Mouse (Mus musculus) hindbrain, embryonic 14.5 days (tissue): ENCODE data around the gene Adamts13. TPM values are rescaled to one million over a fixed set of nuclear protein-coding genes. Genes with fewer than 3 reads are reported as not detected.
A peak's percentile ranks its signal among the peaks of the same experiment; 100 is the strongest.

Source experiments
- ATAC-seq: fragments of 200-750 bp; cut with Nextera tagmentation; 2 replicates; pipeline ENCODE4 v1.8.0; 2017; ENCODE audit warnings: moderate number of reproducible peaks, mild to moderate bottlenecking, moderate TSS enrichment, moderate library complexity; ENCODE audit not compliant: low FRiP score
- DNase-seq: peaks from one replicate; pipeline ENCODE4 v3.0.0-alpha.2; 2015; ENCODE audit warnings: low spot score
- H3K27ac ChIP-seq: fragments of 300-500 bp; sonication (generic); 2 replicates; pipeline ENCODE4 v1.5.1; 2014; ENCODE audit warnings: mild to moderate bottlenecking, moderate library complexity
- H3K27me3 ChIP-seq: fragments of 300-500 bp; sonication (generic); 2 replicates; pipeline ENCODE4 v1.6.1; 2014; ENCODE audit warnings: mild to moderate bottlenecking, low read length, mixed read lengths; ENCODE audit not compliant: control insufficient read depth, insufficient read depth
- H3K36me3 ChIP-seq: fragments of 300-500 bp; sonication (generic); replicated peaks from 2 replicates; pipeline ENCODE4 v1.6.1; 2014; ENCODE audit not compliant: control insufficient read depth, insufficient read depth
- H3K4me1 ChIP-seq: fragments of 300-500 bp; sonication (generic); replicated peaks from 2 replicates; pipeline ENCODE4 v1.6.1; 2014; ENCODE audit warnings: antibody characterized with exemption, low read length, mixed read lengths; ENCODE audit not compliant: control insufficient read depth, insufficient read depth
- H3K4me2 ChIP-seq: fragments of 300-500 bp; sonication (generic); replicated peaks from 2 replicates; pipeline ENCODE4 v1.6.1; 2014; ENCODE audit warnings: mild to moderate bottlenecking, moderate library complexity
- H3K4me3 ChIP-seq: fragments of 300-500 bp; sonication (generic); replicated peaks from 2 replicates; pipeline ENCODE4 v1.5.1; 2014; ENCODE audit warnings: mild to moderate bottlenecking, low read length
- H3K9ac ChIP-seq: fragments of 300-500 bp; sonication (generic); 2 replicates; pipeline ENCODE4 v1.6.1; 2014
- H3K9me3 ChIP-seq: fragments of 300-500 bp; sonication (generic); 2 replicates; pipeline ENCODE4 v1.6.1; 2016; ENCODE audit warnings: low read length; ENCODE audit not compliant: control insufficient read depth
- WGBS: fragments of 180-500 bp; shearing (Covaris S2); extraction: QIAGEN DNeasy Blood & Tissue Kit; methylation state at CpG from one replicate; pipeline ENCODE4 v1.1.7; 2014; 5-methylcytosine and 5-hydroxymethylcytosine counted together
- polyA plus RNA-seq: library from polyadenylated mRNA; unstranded; fragments of >200 nt; fragmentation: Nextera tagmentation; extraction: Ambion mirVana; gene quantifications from 2 replicates; pipeline ENCODE4 v1.2.1, GENCODE M21; 2014

Adamts13 gene
- polyA plus RNA-seq, 1 experiment from 2014 or later: 0.11 TPM

DNA sequence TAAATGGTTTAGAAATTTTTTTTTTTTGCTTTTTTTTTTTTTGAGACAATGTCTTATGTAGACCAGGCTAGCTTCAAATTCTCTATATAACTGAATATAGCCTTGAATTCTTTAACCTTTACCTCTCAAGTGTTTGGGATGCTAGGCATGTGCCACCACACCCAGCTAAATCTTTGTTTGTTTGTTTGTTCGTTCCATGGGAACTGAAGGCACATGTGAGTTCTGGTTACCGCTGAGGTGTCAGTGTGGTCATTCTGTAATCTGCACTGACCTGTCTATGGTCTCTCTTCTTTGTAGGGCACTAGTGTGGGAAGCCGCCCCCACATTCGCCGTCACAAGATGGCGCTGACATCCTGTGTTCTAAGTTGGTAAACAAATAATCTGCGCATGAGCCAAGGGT lies 24.8 kb downstream of the Adamts13 start:
- Histone ChIP-seq H3K9me3 (no peaks in the 10 kb centered on the region), H3K27ac (no peak overlapping the region), H3K9ac (no peak overlapping the region), H3K4me1 (no peaks in the 10 kb centered on the region), H3K4me2 (no peak overlapping the region), H3K27me3 (no peaks in the 10 kb centered on the region), H3K36me3 (no peaks in the 10 kb centered on the region), H3K4me3 (no peak overlapping the region)
- DNase-seq (no peak), ATAC-seq (no peak)
- WGBS: 92% methylated on average over 6 of the region's 7 CpGs

DNA sequence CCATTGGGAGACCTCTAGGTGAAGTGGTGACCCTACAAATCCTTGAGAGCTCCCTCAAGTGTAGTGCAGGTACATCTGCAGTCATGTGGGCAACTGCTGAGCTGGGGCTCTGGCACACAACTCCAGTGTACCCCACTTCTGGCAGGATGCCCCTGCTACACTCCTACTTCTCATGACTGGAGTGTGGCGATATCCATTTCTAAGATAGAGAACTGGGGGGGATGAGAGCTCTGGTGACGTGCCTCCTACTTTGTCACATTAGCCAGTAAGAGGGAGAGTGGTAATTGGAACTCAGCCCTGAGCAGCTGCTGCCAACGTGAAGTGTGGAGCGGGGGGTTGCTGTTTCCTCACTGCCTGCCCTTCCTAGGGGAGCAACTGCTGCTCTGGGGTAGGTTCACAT lies 33.0 kb downstream of the Adamts13 start:
- H3K27ac ChIP-seq: no peak overlapping the region
- no peak overlapping the region for H3K4me3 ChIP-seq
- H3K36me3 ChIP-seq: no peaks in the 10 kb centered on the region
- no peaks in the 10 kb centered on the region for H3K27me3 ChIP-seq
- no peak overlapping the region for H3K4me2 ChIP-seq
- WGBS: 68% methylated on average over 4 of the region's 4 CpGs
- no peaks in the 10 kb centered on the region for H3K9me3 ChIP-seq
- ATAC-seq (no peak), DNase-seq (no peak)
- peaks cover 17% of the 10 kb centered on the region for H3K4me1 ChIP-seq
- no peak overlapping the region for H3K9ac ChIP-seq

DNA sequence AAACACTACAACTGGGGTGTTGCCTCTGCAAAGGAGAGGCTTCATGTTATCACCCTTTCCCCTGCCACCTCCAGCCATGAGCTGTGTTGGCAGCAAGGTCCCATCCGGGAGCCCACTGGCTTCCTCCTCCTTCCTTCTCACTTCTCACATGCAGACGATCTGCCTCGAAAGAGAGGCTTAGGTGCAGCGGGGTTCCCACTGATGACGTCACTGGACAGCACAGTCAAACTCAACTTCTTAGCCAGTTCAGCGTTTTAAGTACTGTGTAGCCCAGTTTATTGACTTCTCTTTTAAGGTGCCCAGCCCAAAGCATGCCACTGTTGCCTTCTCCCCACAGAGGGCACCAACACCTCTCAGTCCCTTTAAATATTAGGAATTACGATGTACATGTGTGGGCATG lies 34.5 kb downstream of the Adamts13 start:
- ATAC-seq (no peak), DNase-seq (no peak)
- WGBS: 82% methylated on average over 7 of the region's 7 CpGs
- Histone ChIP-seq H3K36me3 (no peaks in the 10 kb centered on the region), H3K4me1 (peaks cover 20% of the 10 kb centered on the region), H3K4me2 (no peak overlapping the region), H3K9ac (no peak overlapping the region), H3K27me3 (no peaks in the 10 kb centered on the region), H3K9me3 (no peaks in the 10 kb centered on the region), H3K27ac (no peak overlapping the region), H3K4me3 (no peak overlapping the region)

DNA sequence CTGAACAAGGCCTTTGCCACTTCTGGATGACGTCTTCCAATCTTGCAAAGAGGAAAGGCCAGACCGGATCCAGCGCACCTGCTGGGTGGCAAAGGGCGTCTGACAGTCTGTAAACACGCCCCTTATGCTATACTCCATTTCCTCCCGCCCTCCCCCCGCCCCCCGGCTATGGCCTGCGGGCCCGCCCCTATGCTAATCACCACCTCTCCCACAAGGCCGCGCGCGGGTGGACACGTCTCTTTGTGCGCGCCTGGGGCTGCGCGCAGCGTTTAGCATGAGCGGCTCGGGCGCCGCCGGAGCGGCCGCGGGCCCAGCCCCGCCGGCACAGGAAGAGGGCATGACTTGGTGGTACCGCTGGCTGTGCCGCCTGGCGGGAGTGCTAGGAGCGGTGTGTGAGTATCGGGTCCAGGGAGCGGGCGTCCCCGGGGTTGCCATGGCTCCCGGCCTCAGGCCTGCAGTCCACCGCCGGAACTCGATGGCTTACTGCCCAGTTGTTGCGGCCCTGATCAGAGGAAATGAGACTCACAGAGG lies 36.6 kb downstream of the Adamts13 start, which contains the start of gene Cacfd1:
Cacfd1 (plus strand) TSS at position 213 of the 531 bp plus-strand sequence.
- WGBS: under 1% methylated on average over 43 of the region's 43 CpGs
- H3K36me3 ChIP-seq: peaks cover 17% of the 10 kb centered on the region

DNA sequence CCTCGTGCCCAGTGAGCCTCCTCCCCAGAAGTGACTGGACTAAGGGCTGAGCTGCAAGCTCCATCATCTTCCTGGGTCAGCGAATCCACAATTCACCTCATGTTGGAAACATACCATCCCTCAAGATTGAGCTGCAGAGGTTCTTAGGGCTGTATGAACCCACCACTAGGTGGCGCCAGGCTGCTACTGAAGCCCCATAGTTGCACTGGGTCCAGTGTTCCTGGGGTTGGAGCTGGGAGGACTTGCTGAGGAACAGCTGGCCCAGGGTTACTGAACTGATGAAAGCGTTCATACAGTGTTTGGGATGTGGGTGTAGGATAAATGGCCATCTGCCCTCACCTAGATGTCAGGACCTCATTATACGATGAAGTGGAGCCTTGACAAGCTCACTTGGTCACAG lies 44.6 kb downstream of the Adamts13 start:
- Histone ChIP-seq H3K4me3 (no peak overlapping the region), H3K4me2 (no peak overlapping the region), H3K27ac (no peak overlapping the region), H3K27me3 (no peaks in the 10 kb centered on the region), H3K36me3 (peaks cover 69% of the 10 kb centered on the region), H3K9me3 (no peaks in the 10 kb centered on the region), H3K4me1 (no peaks in the 10 kb centered on the region), H3K9ac (no peak overlapping the region)
- 51% methylated on average over 5 of the region's 5 CpGs for WGBS
- DNase-seq (peak; percentile 70), ATAC-seq (peak; percentile 68)

More for the DNA sequence above, 36.6 kb downstream of the Adamts13 start, which contains the start of gene Cacfd1:
- peak within 1 kb of the TSS; percentile 76 for H3K27ac ChIP-seq
- no peaks in the 10 kb centered on the region for H3K27me3 ChIP-seq
- H3K9me3 ChIP-seq: no peaks in the 10 kb centered on the region
- peak; percentile 85 for DNase-seq
- peak within 1 kb of the TSS; percentile 69 for H3K4me3 ChIP-seq
- H3K4me2 ChIP-seq: peak within 1 kb of the TSS; percentile 84
- peak within 1 kb of the TSS; percentile 84 for H3K9ac ChIP-seq
- H3K4me1 ChIP-seq: peaks cover 20% of the 10 kb centered on the region
- ATAC-seq: peak; percentile 94

DNA sequence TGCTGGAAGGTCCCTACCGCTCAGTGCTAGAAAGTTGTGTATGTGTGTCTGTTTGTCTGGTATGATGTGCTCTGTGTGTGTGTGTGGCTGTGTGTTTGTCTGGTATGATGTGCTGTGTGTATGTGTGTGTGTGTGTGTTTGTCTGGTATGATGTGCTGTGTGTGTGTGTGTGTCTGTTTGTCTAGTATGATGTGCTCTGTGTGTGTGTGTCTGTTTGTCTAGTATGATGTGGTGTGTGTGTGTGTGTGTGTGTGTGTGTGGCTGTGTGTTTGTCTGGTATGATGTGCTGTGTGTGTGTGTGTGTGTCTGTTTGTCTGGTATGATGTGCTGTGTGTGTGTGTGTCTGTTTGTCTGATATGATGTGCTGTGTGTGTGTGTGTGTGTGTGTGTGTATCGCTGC lies 46.3 kb downstream of the Adamts13 start:
- H3K4me3 ChIP-seq: no peak overlapping the region
- H3K4me2 ChIP-seq: no peak overlapping the region
- no peak for ATAC-seq
- WGBS: 92% methylated on average over 2 of the region's 2 CpGs
- no peak overlapping the region for H3K27ac ChIP-seq
- no peaks in the 10 kb centered on the region for H3K27me3 ChIP-seq
- no peaks in the 10 kb centered on the region for H3K9me3 ChIP-seq
- DNase-seq: no peak
- H3K4me1 ChIP-seq: no peaks in the 10 kb centered on the region
- no peak overlapping the region for H3K9ac ChIP-seq
- peaks cover 55% of the 10 kb centered on the region for H3K36me3 ChIP-seq

DNA sequence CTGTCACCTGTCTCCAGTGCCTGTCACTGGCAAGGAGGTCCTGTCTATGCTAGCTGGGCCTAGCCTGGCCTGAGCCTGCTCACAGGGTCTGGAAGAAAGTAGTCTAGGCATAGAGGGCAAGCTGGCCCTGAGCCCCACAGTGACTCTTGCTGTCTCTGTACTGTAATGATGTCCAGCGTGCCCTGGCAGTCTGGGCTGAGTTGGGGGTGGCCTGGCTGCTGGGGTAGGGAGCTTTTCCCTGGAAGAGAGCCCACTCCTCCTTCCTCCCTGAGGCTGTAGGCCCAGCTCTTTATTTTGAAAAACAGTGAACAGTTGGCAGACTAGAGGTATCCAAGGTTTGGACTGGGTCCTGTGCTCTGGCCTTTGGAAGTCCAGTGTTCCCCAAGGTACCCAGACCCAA lies 47.9 kb downstream of the Adamts13 start:
- WGBS: 81% methylated on average over 1 of the region's 1 CpGs

DNA sequence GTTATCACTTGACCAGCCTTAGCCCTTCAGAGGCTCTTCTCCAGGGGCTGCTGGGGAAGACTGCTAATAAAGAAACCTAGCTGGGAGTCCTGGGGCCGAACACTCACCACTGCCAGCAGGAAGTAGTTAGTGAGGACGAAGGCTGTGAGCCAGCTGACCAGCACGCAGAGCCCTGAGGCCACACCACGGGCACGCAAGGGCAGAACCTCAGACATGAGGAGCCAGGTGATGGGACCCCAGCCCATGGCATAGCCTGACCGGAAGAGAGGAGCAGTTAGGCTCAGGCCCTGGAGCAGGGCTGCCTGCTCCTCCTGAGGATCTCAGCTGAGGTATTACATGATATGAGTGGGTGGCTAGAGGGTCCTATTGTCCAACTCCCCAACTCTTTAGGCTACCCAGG lies 49.4 kb downstream of the Adamts13 start:
- DNase-seq (no peak), ATAC-seq (no peak)

More for the DNA sequence above, 47.9 kb downstream of the Adamts13 start:
- Histone ChIP-seq H3K4me3 (no peak overlapping the region), H3K4me2 (no peak overlapping the region), H3K27me3 (no peaks in the 10 kb centered on the region), H3K9me3 (no peaks in the 10 kb centered on the region), H3K4me1 (no peaks in the 10 kb centered on the region), H3K9ac (no peak overlapping the region), H3K27ac (no peak overlapping the region), H3K36me3 (peaks cover 39% of the 10 kb centered on the region)
- ATAC-seq: no peak
- DNase-seq: no peak

DNA sequence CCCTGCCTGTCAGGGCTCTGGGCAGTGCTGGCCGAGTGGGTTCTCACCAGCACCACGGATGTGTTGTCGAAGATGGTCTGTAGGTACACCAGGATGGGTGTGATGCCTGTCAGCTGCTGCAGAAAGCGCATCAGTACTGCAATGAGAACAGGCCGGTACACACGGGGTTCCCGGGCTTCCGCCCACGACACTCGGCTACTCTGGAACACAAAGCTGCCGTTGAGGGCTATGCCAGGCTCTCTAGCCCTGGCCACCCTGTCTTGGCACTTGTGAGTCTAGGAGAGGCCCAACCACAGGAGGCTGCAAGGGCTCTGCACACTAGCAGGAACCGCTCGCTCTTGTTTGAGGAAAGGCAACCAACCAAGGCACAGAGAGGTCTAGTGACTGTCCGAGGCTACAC lies 50.9 kb downstream of the Adamts13 start:
- ATAC-seq (no peak), DNase-seq (no peak)
- Histone ChIP-seq H3K9me3 (no peaks in the 10 kb centered on the region), H3K36me3 (peaks cover 10% of the 10 kb centered on the region), H3K27ac (no peak overlapping the region), H3K4me2 (no peak overlapping the region), H3K4me3 (no peak overlapping the region), H3K9ac (no peak overlapping the region), H3K4me1 (peaks cover 13% of the 10 kb centered on the region; the same call in 1 of the 2 replicates), H3K27me3 (no peaks in the 10 kb centered on the region)
- 88% methylated on average over 14 of the region's 14 CpGs for WGBS

More for the DNA sequence above, 49.4 kb downstream of the Adamts13 start:
- Histone ChIP-seq H3K36me3 (peaks cover 25% of the 10 kb centered on the region), H3K9me3 (no peaks in the 10 kb centered on the region), H3K27ac (no peak overlapping the region), H3K9ac (no peak overlapping the region), H3K4me1 (peaks cover 9% of the 10 kb centered on the region; the same call in 1 of the 2 replicates), H3K4me3 (no peak overlapping the region), H3K27me3 (no peaks in the 10 kb centered on the region), H3K4me2 (no peak overlapping the region)
- WGBS: 79% methylated on average over 6 of the region's 6 CpGs

DNA sequence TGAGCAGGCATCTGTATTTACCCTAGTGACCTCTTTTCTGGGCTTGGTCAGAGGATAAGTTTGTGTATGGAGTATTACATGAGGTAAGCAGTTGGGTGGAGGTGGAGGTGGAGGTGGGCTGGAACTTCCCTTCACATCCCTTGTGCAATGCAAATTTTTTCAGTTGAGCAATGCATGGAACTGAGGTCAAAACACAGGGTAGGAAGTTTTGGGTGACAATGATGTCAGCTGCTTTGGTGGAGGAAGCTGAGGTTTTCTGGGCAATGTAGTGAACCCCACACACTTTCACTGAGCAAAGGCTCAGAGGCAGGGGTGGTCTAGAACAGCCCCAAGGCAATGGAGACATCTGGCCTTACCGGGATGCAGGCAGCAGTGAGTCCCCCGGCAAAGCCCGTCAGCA lies 52.3 kb downstream of the Adamts13 start:
- ATAC-seq: no peak
- Histone ChIP-seq H3K9me3 (no peaks in the 10 kb centered on the region), H3K27me3 (no peaks in the 10 kb centered on the region), H3K4me2 (no peak overlapping the region), H3K9ac (no peak overlapping the region), H3K36me3 (peaks cover 5% of the 10 kb centered on the region), H3K4me3 (no peak overlapping the region), H3K27ac (no peak overlapping the region), H3K4me1 (peaks cover 13% of the 10 kb centered on the region; the same call in 1 of the 2 replicates)
- WGBS: 88% methylated on average over 3 of the region's 3 CpGs
- DNase-seq: no peak
